Mouse (Mus musculus): ENCODE data around the gene Kcnd2.
"Not testable (repeated sequence)": the region's sequence is repeated elsewhere in the genome, so short reads cannot be mapped to it uniquely, and the experiment has no call there.

The Kcnd2 gene

DNA sequence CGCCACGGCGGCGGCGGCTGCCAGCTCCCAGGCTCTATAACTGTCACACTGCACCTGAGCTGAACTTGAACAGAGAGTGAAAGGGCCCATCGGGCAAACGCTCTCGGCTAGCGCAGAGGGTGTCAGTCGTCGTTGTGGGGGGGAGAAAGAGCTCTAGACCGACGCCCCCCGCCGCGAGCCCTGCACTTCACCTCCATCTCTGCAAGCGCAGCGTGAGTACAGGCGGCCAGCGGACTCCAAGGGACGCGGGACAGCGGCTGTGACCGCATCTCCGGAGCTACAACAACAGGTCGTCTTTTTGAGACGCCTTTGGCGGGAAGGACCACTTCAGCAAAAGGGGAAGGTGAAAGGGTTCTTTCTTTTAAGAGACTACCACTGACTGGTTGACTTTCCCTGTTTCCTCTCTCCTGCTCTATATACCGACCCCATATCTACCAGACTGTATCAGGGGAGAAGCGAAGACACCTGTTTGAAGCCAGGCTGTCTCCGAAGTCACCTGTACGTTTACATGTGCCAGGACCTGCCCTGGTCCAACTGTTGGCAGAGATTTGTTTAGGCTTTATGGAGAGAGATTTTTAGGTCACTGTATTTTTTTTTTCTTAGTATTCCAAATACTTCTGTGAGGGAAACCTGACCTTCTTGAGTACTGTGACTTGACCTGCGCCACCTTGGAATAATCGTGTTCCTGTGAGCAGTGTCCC, at the start of gene Kcnd2:
Kcnd2 (plus strand) TSS at position 13 of the 701 bp plus-strand sequence.
- peak in 1 of 2 experiments; percentile 79 for DNase-seq (ENCODE audit: low spot score in 2 of 2)

DNA sequence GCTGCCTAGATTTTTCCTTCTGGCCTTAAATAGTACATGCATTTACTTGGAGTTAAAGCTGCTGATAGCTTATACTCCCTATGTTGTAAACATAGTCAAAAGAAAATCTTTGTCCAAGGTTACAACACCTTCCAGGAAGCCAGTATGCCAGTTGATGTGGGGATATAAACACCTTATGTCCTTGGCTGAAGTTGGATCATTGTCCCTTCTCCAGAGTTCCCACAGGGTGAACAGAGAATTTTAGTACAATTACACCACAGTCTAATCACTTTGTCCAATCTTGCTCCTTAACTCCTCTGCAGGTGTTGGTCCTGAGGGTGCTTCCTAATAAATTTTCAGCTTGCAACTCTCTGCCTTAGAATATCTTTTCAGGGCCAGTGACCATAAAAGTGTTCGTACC, 48.7 kb upstream of the Kcnd2 start:
- no peak for DNase-seq (ENCODE audit: low spot score in 2 of 2)

DNA sequence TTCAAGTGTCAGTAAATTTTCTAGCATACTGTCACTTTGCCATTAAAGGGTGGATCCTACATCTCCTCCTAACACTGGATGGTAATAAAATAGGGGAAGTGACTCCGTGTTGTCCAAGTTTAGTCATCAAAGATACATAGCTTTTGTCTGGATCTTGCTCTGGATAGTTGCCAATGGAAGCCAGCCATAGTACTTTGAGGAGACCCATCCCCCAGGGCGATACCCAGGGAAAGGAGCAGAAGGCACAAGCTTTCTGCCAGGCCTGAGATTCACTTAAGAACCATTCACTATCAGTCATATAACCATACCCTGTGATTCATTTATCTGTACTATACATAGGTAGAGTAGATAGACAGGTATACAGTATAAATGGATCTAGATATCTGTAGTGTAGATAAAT, 20.0 kb upstream of the Kcnd2 start:
- no peak for DNase-seq (ENCODE audit: low spot score in 2 of 2)

DNA sequence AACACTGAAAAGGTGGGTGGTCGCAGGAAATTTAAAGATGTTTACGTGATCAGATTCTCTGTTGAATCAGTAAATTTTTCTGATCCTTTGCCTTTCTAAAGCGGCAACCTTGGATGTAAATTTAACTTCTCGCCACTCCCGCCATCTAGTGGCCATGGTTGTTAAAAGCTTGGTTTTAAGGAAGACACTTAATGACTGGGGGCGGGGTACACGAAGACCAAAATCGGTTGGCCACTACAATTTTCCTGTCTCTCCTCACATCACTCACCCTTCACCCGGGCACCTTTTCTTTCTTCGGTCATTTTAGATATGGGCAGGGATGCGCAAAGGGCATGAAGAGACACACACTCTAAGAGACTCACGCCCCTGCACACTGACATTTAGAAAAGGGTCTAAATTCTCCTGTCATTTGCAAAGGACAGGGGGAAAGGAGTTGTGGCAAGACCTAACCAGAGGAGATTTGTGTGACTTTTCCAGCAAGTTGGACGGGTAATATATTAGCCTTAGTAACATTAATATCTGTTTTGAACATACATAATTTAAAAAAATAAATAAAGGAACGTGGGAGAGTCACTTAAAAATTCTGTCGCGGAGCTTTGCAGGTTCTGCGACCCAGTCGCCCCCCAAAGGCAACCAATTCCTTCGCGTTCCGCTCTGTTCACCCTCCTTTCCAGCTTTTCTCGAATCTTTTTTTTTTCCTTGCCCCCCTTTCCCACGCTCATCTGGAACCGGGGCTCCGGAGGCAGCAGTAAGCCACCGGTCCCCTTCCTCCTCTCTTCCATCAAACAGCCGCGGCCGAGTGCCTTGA, 1.2 kb upstream of the Kcnd2 start:
- peak; percentile 87 to 91 for DNase-seq (ENCODE audit: low spot score in 2 of 2)

DNA sequence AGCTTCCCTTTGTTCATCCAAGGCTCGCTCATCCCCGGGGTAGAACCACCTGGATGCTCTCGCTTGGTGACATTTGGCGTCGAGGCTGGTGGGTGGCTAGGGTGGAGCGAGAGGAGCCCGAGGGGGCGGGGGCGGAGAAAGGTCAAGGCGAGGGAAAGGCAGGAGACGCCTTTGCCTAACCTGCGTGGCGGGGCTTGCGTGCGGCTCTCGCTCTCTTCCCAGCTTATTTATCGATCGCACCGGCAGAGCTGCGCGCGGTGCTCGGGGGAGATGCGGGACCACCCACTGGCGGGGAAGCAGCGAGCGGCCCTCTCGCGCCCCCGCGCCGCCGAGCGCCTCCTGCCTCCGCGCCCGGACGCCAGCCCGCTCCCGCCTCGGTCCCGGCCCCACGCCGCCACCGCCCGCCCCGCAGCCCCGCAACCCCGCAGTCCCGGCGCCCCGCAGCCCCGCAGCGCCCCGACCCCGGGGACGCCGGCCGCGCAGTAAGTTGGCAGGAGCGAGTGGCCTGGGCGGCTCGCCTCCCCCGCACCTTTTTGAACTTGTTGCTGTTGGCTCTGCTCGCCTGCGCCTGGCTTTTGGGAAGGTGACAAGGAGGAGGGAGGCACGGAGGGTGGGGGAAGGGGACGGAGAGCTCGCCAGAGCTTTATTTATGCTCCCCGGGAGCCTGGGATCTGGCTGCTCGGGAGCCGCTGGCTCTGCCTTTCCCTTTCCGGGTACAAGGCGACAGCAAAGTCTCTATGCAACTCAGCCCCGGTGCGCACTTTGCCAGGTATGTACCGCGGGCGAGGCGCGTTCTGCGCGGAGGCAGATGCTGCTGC, 421 bp upstream of the Kcnd2 start:
- DNase-seq (ENCODE audit: low spot score in 2 of 2) = peak; percentile 67 to 75

DNA sequence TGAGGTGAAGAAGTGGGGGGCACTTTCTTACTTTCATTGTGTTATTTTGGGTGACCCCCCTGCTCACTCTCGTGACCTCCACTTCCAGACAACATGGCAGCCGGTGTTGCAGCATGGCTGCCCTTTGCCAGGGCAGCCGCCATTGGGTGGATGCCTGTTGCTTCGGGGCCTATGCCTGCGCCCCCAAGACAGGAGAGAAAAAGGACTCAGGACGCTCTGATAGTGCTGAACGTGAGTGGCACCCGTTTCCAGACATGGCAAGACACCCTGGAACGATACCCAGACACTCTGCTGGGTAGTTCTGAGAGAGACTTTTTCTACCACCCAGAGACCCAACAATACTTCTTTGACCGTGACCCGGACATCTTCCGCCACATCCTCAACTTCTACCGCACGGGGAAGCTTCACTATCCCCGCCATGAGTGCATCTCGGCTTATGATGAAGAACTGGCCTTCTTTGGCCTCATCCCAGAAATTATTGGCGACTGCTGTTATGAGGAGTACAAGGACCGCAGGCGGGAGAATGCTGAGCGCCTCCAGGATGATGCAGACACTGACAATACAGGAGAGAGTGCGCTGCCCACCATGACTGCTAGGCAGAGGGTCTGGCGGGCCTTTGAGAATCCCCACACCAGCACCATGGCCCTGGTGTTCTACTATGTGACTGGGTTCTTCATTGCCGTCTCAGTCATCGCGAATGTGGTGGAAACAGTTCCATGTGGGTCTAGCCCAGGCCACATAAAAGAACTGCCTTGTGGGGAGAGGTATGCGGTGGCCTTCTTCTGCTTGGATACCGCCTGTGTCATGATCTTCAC, 1.1 kb downstream of the Kcnd2 start:
- DNase-seq (ENCODE audit: low spot score in 2 of 2) = no peak

DNA sequence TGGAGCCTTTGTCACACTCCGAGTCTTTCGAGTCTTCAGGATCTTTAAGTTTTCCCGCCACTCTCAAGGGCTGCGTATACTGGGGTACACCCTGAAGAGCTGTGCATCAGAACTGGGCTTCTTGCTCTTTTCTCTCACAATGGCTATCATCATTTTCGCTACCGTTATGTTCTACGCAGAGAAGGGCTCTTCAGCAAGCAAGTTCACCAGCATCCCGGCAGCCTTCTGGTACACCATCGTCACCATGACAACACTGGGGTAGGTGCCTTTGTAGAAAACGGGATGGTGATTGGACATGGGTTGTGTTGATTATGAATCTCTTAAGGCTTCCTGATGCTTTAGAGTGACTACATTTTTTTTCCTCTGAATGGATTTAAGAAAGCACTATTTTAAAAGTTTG, 1.9 kb downstream of the Kcnd2 start:
- DNase-seq (ENCODE audit: low spot score in 2 of 2) = no peak

DNA sequence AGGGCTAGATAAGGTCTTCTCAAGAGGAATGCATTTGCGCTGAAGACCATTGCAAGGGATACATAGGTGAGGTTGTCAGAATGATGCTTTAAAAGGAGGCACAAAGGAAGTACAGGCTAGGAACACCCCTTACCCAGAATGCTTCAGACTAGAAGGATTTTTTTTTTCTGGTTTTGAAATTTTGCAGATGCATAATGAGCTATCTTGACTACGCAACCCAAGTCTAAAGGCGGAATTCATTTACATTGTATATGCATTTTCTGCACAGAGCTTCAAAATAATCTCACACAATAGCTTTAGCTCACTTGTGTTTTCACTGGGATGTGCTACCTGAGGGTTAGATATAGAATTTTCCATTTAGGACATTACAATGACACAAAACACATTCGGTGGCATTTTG, 10.8 kb downstream of the Kcnd2 start:
- no peak for DNase-seq (ENCODE audit: low spot score in 2 of 2)

DNA sequence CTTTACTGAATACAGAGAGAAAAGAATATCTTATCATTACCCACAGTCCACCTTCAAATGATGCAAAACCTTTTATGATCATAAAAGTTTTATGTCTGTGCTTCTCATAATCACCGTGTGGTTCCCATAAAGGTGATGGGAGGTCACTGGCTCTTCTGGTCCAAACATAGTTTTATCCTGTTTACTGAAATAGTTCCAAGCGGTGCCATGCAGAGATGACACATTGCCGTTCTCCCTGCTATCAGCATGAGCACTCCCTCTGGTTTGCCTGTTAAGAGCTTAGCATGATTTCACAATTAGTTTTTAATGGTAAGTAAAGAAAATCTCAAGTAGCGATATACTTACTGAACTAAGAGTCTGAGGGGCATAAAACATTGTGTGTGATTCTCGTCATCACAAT, 43.7 kb downstream of the Kcnd2 start:
- DNase-seq (ENCODE audit: low spot score in 2 of 2) = no peak

DNA sequence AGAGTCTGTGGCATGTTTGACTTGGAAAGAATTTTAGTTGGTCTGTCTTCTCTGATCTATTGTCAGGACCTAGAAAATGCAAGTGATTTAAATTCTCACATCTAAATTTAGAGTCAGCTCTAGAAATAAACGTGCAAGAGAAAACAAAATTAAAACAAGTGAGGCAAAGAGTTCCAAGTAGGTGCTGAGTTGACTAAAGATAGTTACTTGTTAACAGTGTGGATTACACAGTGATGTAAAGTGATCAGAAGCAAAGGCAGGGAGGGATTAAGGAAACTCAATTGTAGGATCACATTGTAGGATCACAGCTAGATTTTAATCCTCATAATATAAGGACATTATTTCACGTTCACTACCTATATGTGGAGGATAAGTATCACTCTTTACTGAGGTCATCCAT, 52.6 kb downstream of the Kcnd2 start:
- DNase-seq (ENCODE audit: low spot score in 2 of 2) = no peak

DNA sequence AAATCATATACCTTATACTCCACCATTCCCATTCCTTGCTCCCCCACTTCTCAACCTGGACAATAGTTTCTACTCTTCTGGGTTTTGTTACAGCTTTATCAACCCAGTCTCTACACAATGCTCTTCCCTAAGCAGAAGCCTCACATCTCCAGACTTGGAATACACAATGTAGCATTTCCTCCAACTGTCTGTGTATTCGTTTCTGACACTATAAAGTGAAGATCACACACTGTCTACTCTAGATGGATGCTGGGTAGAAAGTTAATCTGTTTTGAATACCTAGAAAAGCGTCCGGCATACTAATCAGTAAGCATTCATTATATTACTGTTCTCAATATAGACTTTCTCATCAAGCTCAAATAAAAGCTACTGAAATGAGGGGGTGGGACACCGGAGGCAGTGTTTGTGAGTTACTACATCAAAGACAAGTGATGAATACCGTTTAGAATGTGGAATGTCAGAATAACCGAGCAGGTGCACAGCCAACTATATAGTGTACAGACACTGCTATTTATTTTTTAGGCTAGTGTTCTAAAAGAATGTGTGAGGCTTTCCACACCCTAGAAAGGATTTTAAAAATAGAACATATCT, 62.1 kb downstream of the Kcnd2 start:
- peak in 1 of 2 experiments; percentile 31 for DNase-seq (ENCODE audit: low spot score in 2 of 2)

DNA sequence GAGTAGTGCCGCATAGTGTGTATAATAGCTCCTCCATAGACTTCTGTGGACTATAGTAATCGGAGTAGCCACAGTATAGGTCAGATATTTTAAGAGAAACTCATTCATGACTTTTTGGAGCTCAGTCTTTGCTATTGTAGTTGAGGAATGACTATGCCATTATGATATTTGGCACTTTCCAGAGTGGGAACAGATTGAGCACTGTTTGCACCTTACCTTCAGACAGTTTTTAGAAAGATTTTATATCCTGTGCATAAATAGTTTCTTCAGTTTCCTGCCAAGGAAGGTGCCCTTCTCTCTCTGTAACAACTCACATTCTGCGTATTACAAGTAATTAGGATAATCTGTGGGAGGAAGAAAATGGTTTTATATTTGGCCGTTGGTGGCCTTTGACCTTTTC, 89.6 kb downstream of the Kcnd2 start:
- no peak for DNase-seq (ENCODE audit: low spot score in 2 of 2)

DNA sequence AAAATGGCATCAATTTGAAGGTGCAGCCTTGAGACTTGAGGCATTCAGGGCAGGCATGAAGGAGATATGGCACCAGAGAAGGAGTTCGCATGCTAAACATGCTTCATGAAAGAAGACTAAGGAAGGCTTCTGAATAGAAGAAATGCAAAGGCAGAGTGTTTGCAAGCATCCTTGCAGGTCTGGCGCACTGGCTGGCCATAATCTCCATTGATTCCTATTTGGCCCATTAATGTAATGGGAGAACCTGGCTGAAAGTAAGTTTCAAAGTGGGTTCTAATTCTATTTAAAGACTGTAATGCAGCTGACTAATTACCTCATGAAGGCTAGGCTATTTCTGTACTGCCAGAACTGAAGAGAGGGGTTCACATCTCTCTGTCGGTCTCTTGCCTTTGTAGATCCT, 94.9 kb downstream of the Kcnd2 start:
- no peak for DNase-seq (ENCODE audit: low spot score in 2 of 2)

DNA sequence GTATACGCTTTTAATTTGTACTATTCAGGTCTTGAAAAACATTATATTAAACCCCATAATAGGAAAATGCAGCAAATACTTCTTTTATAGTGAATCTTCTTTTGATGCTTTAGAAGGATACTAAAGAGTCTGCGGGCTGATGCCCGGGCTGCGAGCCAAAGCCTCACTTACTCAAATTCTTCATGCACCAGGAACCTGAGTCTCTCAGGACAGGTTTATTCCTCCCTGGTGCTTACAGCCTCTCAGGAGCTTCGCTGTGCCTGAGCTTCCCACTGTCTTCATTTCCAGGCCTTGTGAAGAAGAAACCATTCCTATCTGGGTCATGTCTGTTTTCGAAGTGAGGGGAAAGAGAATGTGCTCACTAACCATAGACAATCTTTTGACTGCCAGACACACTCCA, 106.1 kb downstream of the Kcnd2 start:
- DNase-seq (ENCODE audit: low spot score in 2 of 2) = no peak

DNA sequence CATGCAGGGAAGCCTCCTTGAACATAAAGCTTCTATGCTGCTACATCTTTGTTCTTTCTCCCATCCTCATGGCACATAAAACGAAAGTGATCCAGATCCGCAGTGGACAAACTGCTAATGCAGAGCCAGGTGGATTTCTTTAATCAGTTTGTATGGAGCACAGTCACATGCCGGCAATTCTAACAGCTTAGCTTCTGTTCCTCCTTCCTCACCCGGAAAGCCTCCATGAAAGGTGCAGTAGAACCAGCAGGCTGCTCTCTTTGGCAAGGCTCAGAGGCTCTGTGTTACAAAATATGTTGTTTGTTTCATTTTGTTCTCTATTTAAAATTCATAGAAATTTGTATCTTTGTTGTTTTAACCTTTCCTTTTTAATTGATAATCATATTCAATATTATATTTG, 106.9 kb downstream of the Kcnd2 start:
- no peak for DNase-seq (ENCODE audit: low spot score in 2 of 2)

DNA sequence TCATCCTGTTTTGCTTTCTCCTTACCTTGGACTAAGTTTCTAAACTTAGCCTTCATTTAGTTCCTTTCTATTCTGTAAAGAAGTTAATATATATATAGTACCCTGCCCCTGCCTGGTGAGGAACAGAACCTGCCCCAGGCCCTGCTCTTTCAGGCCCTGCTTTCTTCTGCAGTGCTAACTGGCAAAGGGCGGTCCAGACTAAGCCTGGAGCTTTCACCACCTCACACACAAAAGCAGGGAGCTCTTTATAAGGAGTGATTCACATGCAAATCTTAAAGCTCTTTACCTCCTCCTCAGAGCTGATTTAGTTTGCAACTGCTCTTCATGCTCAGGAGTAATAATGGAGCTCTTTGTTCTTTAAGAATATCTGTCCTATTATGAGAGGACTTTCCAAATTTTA, 109.9 kb downstream of the Kcnd2 start:
- DNase-seq (ENCODE audit: low spot score in 2 of 2) = no peak

DNA sequence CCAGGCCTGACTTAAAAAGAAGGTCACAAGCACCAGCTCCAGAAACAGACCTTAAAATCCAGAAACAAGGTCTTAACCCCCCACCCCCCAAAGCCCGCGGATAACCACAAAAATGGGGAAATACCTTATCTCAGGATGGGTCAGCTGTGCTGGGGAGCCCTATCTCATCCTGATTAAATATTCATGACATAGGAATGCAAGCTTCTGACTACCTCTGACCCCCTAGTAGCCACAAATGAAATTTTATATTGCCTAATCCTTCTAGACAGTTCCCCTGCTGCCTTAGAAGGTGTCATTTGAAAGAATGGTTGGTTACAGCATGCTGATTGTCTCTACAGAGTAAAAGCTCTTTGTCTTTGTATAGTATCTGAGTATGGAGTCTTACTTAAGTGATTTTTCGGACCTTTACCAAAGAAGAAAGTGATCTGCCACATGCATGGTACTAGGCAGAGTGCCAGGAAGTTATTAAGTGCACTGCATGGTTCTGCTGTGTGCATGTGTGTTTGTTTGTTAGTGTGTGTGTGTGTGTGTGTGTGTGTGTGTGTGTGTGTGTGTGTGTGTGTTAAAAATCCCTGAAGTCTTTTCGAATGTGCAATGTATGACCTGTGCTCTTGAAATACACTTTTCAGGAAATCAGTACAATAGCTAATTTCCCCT, 111.9 kb downstream of the Kcnd2 start:
- no peak for DNase-seq (ENCODE audit: low spot score in 2 of 2)

DNA sequence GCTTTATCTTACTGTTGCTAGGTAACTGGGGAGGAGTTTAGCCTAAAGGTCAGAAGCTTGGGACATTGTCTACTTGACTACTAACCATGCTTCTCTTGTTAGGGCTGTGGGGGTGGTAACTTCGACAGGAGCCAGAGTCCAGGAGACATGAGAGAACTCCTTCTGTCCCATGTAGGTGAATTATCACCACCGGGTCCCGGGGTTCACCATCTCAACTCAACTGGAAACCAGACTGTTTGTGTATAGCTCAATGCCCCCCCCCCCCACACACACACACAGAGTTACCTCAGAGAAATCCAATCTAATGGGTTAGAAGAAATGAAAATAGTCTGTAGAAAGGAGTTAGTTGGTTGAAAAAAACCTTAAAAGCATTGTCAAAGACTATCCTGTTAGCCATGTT, 170.0 kb downstream of the Kcnd2 start:
- not testable (repeated sequence) for DNase-seq (ENCODE audit: low spot score in 2 of 2)

DNA sequence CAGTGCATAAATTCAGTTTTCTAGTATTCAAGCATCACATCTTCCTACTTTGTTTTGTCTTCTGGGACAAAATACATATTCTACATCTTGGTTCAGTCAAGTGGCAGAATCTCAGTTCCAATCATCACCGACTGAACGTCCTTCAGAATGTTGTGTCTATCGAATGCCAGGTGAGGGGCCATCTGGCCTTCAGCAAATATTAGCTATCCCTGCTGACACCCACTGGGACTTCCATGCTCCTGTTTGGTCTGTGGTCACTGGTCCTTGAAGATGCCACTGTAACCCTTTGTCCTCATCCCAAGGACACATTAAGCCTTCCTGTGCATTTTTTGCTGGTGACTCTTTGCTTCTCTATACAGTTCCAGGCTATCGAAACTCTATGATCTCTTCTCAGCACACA, 176.5 kb downstream of the Kcnd2 start:
- DNase-seq (ENCODE audit: low spot score in 2 of 2) = no peak

DNA sequence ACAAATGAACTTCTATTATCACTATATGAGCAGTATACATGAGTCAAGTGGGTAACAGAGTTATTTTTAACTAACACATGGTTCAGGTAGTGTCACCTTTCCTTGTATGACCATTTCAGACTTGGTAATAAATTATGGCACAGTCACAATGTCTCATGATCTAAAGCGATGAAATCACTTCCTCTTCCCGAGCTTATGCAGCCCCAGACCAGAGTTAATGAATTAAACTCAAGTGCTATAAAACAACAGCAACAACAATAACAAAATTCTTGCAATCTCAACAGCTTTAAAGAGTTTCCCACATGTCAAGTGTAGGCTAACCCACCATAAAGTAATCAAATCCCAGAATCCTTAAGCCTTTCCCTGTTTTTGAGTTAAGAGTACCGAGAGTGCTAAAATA, 198.4 kb downstream of the Kcnd2 start:
- no peak for DNase-seq (ENCODE audit: low spot score in 2 of 2)

DNA sequence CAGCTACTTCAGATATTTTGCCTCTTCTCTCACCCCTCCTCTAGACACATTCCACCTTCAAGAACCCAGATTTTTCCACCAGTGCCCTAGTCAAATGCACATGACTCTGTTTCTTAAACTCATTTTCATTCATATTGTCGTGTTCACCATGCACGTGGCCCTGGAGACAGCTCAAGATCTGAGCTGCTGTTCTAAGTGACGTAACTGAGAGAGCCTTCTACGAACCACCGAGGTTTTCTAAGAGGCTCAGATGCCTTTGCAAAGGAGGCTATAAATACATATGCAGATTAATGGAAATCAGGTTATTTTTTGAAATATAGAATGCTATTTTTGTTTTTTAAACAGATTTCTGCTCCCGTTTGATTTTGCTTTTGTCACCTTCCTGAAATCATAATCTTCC, 202.9 kb downstream of the Kcnd2 start:
- peak; percentile 43 to 50 for DNase-seq (ENCODE audit: low spot score in 2 of 2)
